Mouse (Mus musculus) ES-Bruce4 (cell line): ENCODE results near the gene Pdzd7.

ENCODE experiments used
- CTCF ChIP-seq: IDR thresholded peaks from one replicate; pipeline ENCODE4 v1.8.1; 2011; ENCODE audit warnings: low read depth, low read length
- EP300 ChIP-seq: IDR thresholded peaks from 2 replicates; pipeline ENCODE4 v1.6.1; 2011; ENCODE audit warnings: low read depth, low read length; ENCODE audit not compliant: insufficient read depth
- POLR2A ChIP-seq: IDR thresholded peaks from one replicate; pipeline ENCODE4 v1.8.1; 2011; ENCODE audit warnings: low read length; ENCODE audit not compliant: insufficient read depth

GRCm38 (mm10) chr19:45024775-45025174 is 20.7 kb downstream of the Pdzd7 start:
- TF ChIP-seq EP300 (no peak), POLR2A (no peak), CTCF (no peak)
